Mouse (Mus musculus): ENCODE results near the gene Adpgk. TPM values are rescaled to one million over a fixed set of nuclear protein-coding genes. Genes with fewer than 3 reads are reported as not detected.

The Adpgk gene
- total RNA-seq, 2 experiments from 2014 or later: 7.1 to 7.5 TPM

Other genes with a start within 250 kb of the Adpgk start
- 1 to 10 TPM; 3.6 to 4.7 TPM for gene Bbs4, start 62.0 kb downstream of the Adpgk start, total RNA-seq (2021)
- 100 to 1,000 TPM in 1 of 2 experiments, 10 to 100 TPM in 1; 90.4 to 100 TPM for gene Arih1, start 195.1 kb downstream of the Adpgk start, total RNA-seq (2021)
- gene Hexa, start 248.0 kb downstream of the Adpgk start, total RNA-seq (2021): 10 to 100 TPM; 21.6 to 29.0 TPM
- under 1 TPM in 1 of 2 experiments, not detected in 1; 0.94 TPM for gene Tmem202, start 248.3 kb downstream of the Adpgk start, total RNA-seq (2021)